In genomic region chr19:45782315-45783001, GRCm38 (mm10) we compare ENCODE assay signal across 8 mouse cellular contexts. TPM values are rescaled to one million over a fixed set of nuclear protein-coding genes. Genes with fewer than 3 reads are reported as not detected.
DNase-seq lines count a peak whose midpoint lies in the region; ATAC-seq and TF ChIP-seq lines count a peak whose summit lies in the region.

No protein-coding gene starts in this region.

- H3K36me3 ChIP-seq in E14TG2a.4 (ENCODE audit: insufficient read depth, low read length), result peaks cover 42% of the 10 kb centered on the region
- no peaks in the 10 kb centered on the region; the same call in 1 of the 2 replicates for H3K36me3 ChIP-seq in forebrain, embryonic 11.5 days (ENCODE audit: control insufficient read depth, insufficient read depth, low read length)
- H3K36me3 ChIP-seq in heart, postnatal 0 days (replicated peaks; ENCODE audit: control insufficient read depth, insufficient read depth, low read length), result peaks cover 25% of the 10 kb centered on the region
- peaks cover 39% of the 10 kb centered on the region for H3K36me3 ChIP-seq in liver, embryonic 14.5 days (replicated peaks; ENCODE audit: control insufficient read depth, insufficient read depth, low read depth)
- peaks cover 22% of the 10 kb centered on the region for H3K36me3 ChIP-seq in neural tube, embryonic 12.5 days
- H3K36me3 ChIP-seq in stomach, postnatal 0 days (ENCODE audit: control insufficient read depth, insufficient read depth, low read length), result peaks cover 13% of the 10 kb centered on the region; the same call in 1 of the 2 replicates

- peak overlapping the region; percentile 90 for H3K9ac ChIP-seq in forebrain, embryonic 11.5 days (ENCODE audit: low read length)
- peak overlapping the region; percentile 96 for H3K9ac ChIP-seq in heart, postnatal 0 days (replicated peaks; ENCODE audit: low read depth, low read length)
- peak overlapping the region; percentile 92 for H3K9ac ChIP-seq in liver, embryonic 14.5 days (replicated peaks)
- peak overlapping the region; percentile 98 for H3K9ac ChIP-seq in neural tube, embryonic 12.5 days
- H3K9ac ChIP-seq in stomach, postnatal 0 days (ENCODE audit: low read length), result peak overlapping the region; percentile 97

- no peaks in the 10 kb centered on the region for H3K27me3 ChIP-seq in E14TG2a.4 (ENCODE audit: insufficient read depth, low read length)
- H3K27me3 ChIP-seq in forebrain, embryonic 11.5 days (ENCODE audit: control insufficient read depth, insufficient read depth, low read length), result no peaks in the 10 kb centered on the region
- H3K27me3 ChIP-seq in heart, postnatal 0 days (ENCODE audit: control insufficient read depth, insufficient read depth, low read length), result no peaks in the 10 kb centered on the region
- no peaks in the 10 kb centered on the region for H3K27me3 ChIP-seq in liver, embryonic 14.5 days (ENCODE audit: control insufficient read depth, insufficient read depth, low read length)
- H3K27me3 ChIP-seq in neural tube, embryonic 12.5 days (replicated peaks), result no peaks in the 10 kb centered on the region
- no peaks in the 10 kb centered on the region for H3K27me3 ChIP-seq in stomach, postnatal 0 days (ENCODE audit: control insufficient read depth, insufficient read depth, low read length)

- peak overlapping the region; percentile 98 for H3K4me3 ChIP-seq in E14TG2a.4 (replicated peaks; ENCODE audit: low read length)
- peak overlapping the region; percentile 89 for H3K4me3 ChIP-seq in forebrain, embryonic 11.5 days (ENCODE audit: low read depth, low read length)
- peak overlapping the region; percentile 89 for H3K4me3 ChIP-seq in heart, postnatal 0 days (ENCODE audit: low read depth, low read length)
- peak overlapping the region; percentile 68 to 77 for H3K4me3 ChIP-seq in liver, embryonic 14.5 days (ENCODE audit: insufficient read depth in 1 of 2, low read depth in 2 of 2, low read length in 2 of 2)
- H3K4me3 ChIP-seq in neural tube, embryonic 12.5 days, result peak overlapping the region; percentile 99
- peak overlapping the region; percentile 100 for H3K4me3 ChIP-seq in stomach, postnatal 0 days (ENCODE audit: low read depth, low read length)

- H3K27ac ChIP-seq in forebrain, embryonic 11.5 days (ENCODE audit: low read depth, low read length), result peak overlapping the region; percentile 97
- H3K27ac ChIP-seq in heart, postnatal 0 days (ENCODE audit: low read depth), result peak overlapping the region; percentile 97
- H3K27ac ChIP-seq in liver, embryonic 14.5 days, result peak overlapping the region; percentile 64
- peak overlapping the region; percentile 96 for H3K27ac ChIP-seq in neural tube, embryonic 12.5 days
- peak overlapping the region; percentile 100 for H3K27ac ChIP-seq in stomach, postnatal 0 days (replicated peaks)

- peak; percentile 57; the same call in 1 of the 2 replicates for ATAC-seq in forebrain, embryonic 11.5 days (replicated peaks; ENCODE audit: low FRiP score)
- ATAC-seq in heart, postnatal 0 days (ENCODE audit: insufficient read depth, low read depth), result peak; percentile 37
- peak; percentile 32 for ATAC-seq in liver, embryonic 14.5 days (ENCODE audit: insufficient read depth)
- ATAC-seq in neural tube, embryonic 12.5 days (ENCODE audit: low FRiP score, low read depth), result peak; percentile 63
- ATAC-seq in stomach, postnatal 0 days (ENCODE audit: low FRiP score, low TSS enrichment), result peak; percentile 62

- H3K4me1 ChIP-seq in E14TG2a.4 (replicated peaks; ENCODE audit: low read depth, low read length), result peaks cover 60% of the 10 kb centered on the region
- H3K4me1 ChIP-seq in forebrain, embryonic 11.5 days (replicated peaks; ENCODE audit: control insufficient read depth, insufficient read depth, low read length), result peaks cover 8% of the 10 kb centered on the region; the same call in 1 of the 2 replicates
- peaks cover 19% of the 10 kb centered on the region; the same call in 1 of the 2 replicates for H3K4me1 ChIP-seq in heart, postnatal 0 days (ENCODE audit: control insufficient read depth, insufficient read depth)
- peaks cover 16 to 20% of the 10 kb centered on the region in 2 experiments for H3K4me1 ChIP-seq in liver, embryonic 14.5 days (replicated peaks; ENCODE audit: control insufficient read depth in 2 of 2, insufficient read depth in 2 of 2, low read length in 1 of 2)
- peaks cover 19% of the 10 kb centered on the region for H3K4me1 ChIP-seq in neural tube, embryonic 12.5 days
- peaks cover 3% of the 10 kb centered on the region; the same call in 1 of the 2 replicates for H3K4me1 ChIP-seq in stomach, postnatal 0 days (replicated peaks; ENCODE audit: control insufficient read depth, insufficient read depth)

- TF ChIP-seq EP300 in heart, postnatal 0 days (IDR thresholded peaks at IDR 0.05; ENCODE audit: low read depth), result no peak
- no peak for TF ChIP-seq EP300 in liver, embryonic 14.5 days (IDR thresholded peaks at IDR 0.05; ENCODE audit: low read depth)
- TF ChIP-seq EP300 in stomach, postnatal 0 days (optimal IDR thresholded peaks at IDR 0.05), result no peak

- no peaks in the 10 kb centered on the region for H3K9me3 ChIP-seq in E14TG2a.4 (ENCODE audit: low read length)
- no peaks in the 10 kb centered on the region for H3K9me3 ChIP-seq in forebrain, embryonic 11.5 days (ENCODE audit: control insufficient read depth, low read length)
- no peaks in the 10 kb centered on the region for H3K9me3 ChIP-seq in heart, postnatal 0 days (replicated peaks; ENCODE audit: control insufficient read depth, low read length)
- no peaks in the 10 kb centered on the region for H3K9me3 ChIP-seq in liver, embryonic 14.5 days (ENCODE audit: control insufficient read depth, low read length)
- H3K9me3 ChIP-seq in neural tube, embryonic 12.5 days, result no peaks in the 10 kb centered on the region
- H3K9me3 ChIP-seq in stomach, postnatal 0 days (ENCODE audit: control insufficient read depth, low read length), result no peaks in the 10 kb centered on the region

- no peak for TF ChIP-seq CTCF in E14TG2a.4 (conservative IDR thresholded peaks at IDR 0.05; ENCODE audit: low read length)
- TF ChIP-seq CTCF in heart, postnatal 0 days (IDR thresholded peaks at IDR 0.05; ENCODE audit: low read depth), result no peak
- no peak; the same call in 1 of the 2 replicates for TF ChIP-seq CTCF in liver, embryonic 14.5 days (IDR thresholded peaks at IDR 0.05; ENCODE audit: low read depth)
- TF ChIP-seq CTCF in stomach, postnatal 0 days (IDR thresholded peaks at IDR 0.05; ENCODE audit: low read depth), result no peak

- H3K4me2 ChIP-seq in forebrain, embryonic 11.5 days (ENCODE audit: low read depth, low read length, severe bottlenecking), result peak overlapping the region; percentile 75
- peak overlapping the region; percentile 76 for H3K4me2 ChIP-seq in heart, postnatal 0 days (ENCODE audit: low read depth, low read length)
- peak overlapping the region; percentile 96 for H3K4me2 ChIP-seq in liver, embryonic 14.5 days (ENCODE audit: low read depth)
- H3K4me2 ChIP-seq in neural tube, embryonic 12.5 days (replicated peaks), result peak overlapping the region; percentile 74
- H3K4me2 ChIP-seq in stomach, postnatal 0 days (replicated peaks; ENCODE audit: low read depth), result peak overlapping the region; percentile 67

- peak; percentile 68 for DNase-seq in c-Kit-positive CD71-negative TER-119-negative erythroid progenitor cells, embryonic 14.5 days (ENCODE audit: low read depth)
- peak; percentile 85 for DNase-seq in forebrain, embryonic 11.5 days (ENCODE audit: low spot score)
- peak; percentile 78 for DNase-seq in heart, postnatal 0 days (ENCODE audit: low spot score)
- DNase-seq in kidney, postnatal 36 days, result peak; percentile 87 to 89
- DNase-seq in liver, embryonic 14.5 days (ENCODE audit: low read depth in 3 of 3, low spot score in 3 of 3), result peak in 2 of 3 experiments; percentile 59 to 66
- peak; percentile 83 for DNase-seq in stomach, postnatal 0 days (ENCODE audit: low spot score)

- WGBS in forebrain, embryonic 11.5 days, result under 1% methylated on average over 34 of the region's 36 CpGs
- WGBS in heart, postnatal 0 days, result under 1% methylated on average over 36 of the region's 36 CpGs
- WGBS in liver, embryonic 14.5 days (ENCODE audit: insufficient replicate concordance), result under 1% methylated on average over 33 of the region's 36 CpGs
- under 1% methylated on average over 36 of the region's 36 CpGs for WGBS in neural tube, embryonic 12.5 days
- WGBS in stomach, postnatal 0 days, result under 1% methylated on average over 27 of the region's 36 CpGs

RNA-seq across cellular contexts. Expression of gene Mgea5, which starts 1.2 kb away (rescaled TPM):
- polyA plus RNA-seq in forebrain, embryonic 11.5 days (2014; fragmentation: Nextera tagmentation; extraction: Ambion mirVana), result 83.4 and 88.9 TPM in 2 replicates
- 75.8 and 84.5 TPM in 2 replicates for total RNA-seq in heart, postnatal 0 days (2014; rRNA removed; ENCODE audit: low replicate concordance)
- polyA plus RNA-seq in heart, postnatal 0 days (2015; fragmentation: Nextera tagmentation; extraction: Ambion mirVana), result 19.9 and 21.1 TPM in 2 replicates
- 17.1 and 25.2 TPM in 2 replicates for polyA plus RNA-seq in liver, embryonic 14.5 days (2012; rRNA removed)
- 15.0 and 16.7 TPM in 2 replicates for polyA plus RNA-seq in liver, embryonic 14.5 days (2014; fragmentation: Nextera tagmentation; extraction: Ambion mirVana)
- 102 and 109 TPM in 2 replicates for polyA plus RNA-seq in neural tube, embryonic 12.5 days (2016; fragmentation: Nextera tagmentation; extraction: Ambion mirVana)
- 16.5 and 19.0 TPM in 2 replicates for polyA plus RNA-seq in stomach, postnatal 0 days (2015; fragmentation: Nextera tagmentation; extraction: Ambion mirVana)

RNA-seq across cellular contexts. Expression of gene Npm3, which starts 33.1 kb away (rescaled TPM):
- polyA plus RNA-seq in forebrain, embryonic 11.5 days (2014; fragmentation: Nextera tagmentation; extraction: Ambion mirVana), result 13.1 and 18.2 TPM in 2 replicates
- 38.2 and 43.3 TPM in 2 replicates for total RNA-seq in heart, postnatal 0 days (2014; rRNA removed; ENCODE audit: low replicate concordance)
- polyA plus RNA-seq in heart, postnatal 0 days (2015; fragmentation: Nextera tagmentation; extraction: Ambion mirVana), result 7.6 TPM in 2 replicates
- polyA plus RNA-seq in liver, embryonic 14.5 days (2012; rRNA removed), result 59.0 and 59.7 TPM in 2 replicates
- 10.6 and 11.4 TPM in 2 replicates for polyA plus RNA-seq in liver, embryonic 14.5 days (2014; fragmentation: Nextera tagmentation; extraction: Ambion mirVana)
- 5.9 and 7.8 TPM in 2 replicates for polyA plus RNA-seq in neural tube, embryonic 12.5 days (2016; fragmentation: Nextera tagmentation; extraction: Ambion mirVana)
- 9.9 and 10.9 TPM in 2 replicates for polyA plus RNA-seq in stomach, postnatal 0 days (2015; fragmentation: Nextera tagmentation; extraction: Ambion mirVana)

RNA-seq across cellular contexts. Expression of gene Kcnip2, which starts 33.4 kb away (rescaled TPM):
- 0.76 and 1.5 TPM in 2 replicates for polyA plus RNA-seq in forebrain, embryonic 11.5 days (2014; fragmentation: Nextera tagmentation; extraction: Ambion mirVana)
- total RNA-seq in heart, postnatal 0 days (2014; rRNA removed; ENCODE audit: low replicate concordance), result 81.7 and 90.6 TPM in 2 replicates
- 41.8 and 44.5 TPM in 2 replicates for polyA plus RNA-seq in heart, postnatal 0 days (2015; fragmentation: Nextera tagmentation; extraction: Ambion mirVana)
- polyA plus RNA-seq in liver, embryonic 14.5 days (2012; rRNA removed), result 1.7 TPM in 2 replicates
- 1.5 and 1.7 TPM in 2 replicates for polyA plus RNA-seq in liver, embryonic 14.5 days (2014; fragmentation: Nextera tagmentation; extraction: Ambion mirVana)
- 4.5 and 4.8 TPM in 2 replicates for polyA plus RNA-seq in neural tube, embryonic 12.5 days (2016; fragmentation: Nextera tagmentation; extraction: Ambion mirVana)
- 2.1 and 2.2 TPM in 2 replicates for polyA plus RNA-seq in stomach, postnatal 0 days (2015; fragmentation: Nextera tagmentation; extraction: Ambion mirVana)

RNA-seq across cellular contexts. Expression of gene Fgf8, which starts 39.7 kb away (rescaled TPM):
- polyA plus RNA-seq in forebrain, embryonic 11.5 days (2014; fragmentation: Nextera tagmentation; extraction: Ambion mirVana), result 18.3 and 22.2 TPM in 2 replicates
- not detected in 2 replicates for total RNA-seq in heart, postnatal 0 days (2014; rRNA removed; ENCODE audit: low replicate concordance)
- polyA plus RNA-seq in heart, postnatal 0 days (2015; fragmentation: Nextera tagmentation; extraction: Ambion mirVana), result not detected in 2 replicates
- polyA plus RNA-seq in liver, embryonic 14.5 days (2012; rRNA removed), result 0.08 TPM in 1 of 2 replicates, not detected in the other
- polyA plus RNA-seq in liver, embryonic 14.5 days (2014; fragmentation: Nextera tagmentation; extraction: Ambion mirVana), result not detected in 2 replicates
- polyA plus RNA-seq in neural tube, embryonic 12.5 days (2016; fragmentation: Nextera tagmentation; extraction: Ambion mirVana), result not detected in 2 replicates
- not detected in 2 replicates for polyA plus RNA-seq in stomach, postnatal 0 days (2015; fragmentation: Nextera tagmentation; extraction: Ambion mirVana)

Comparison
In these comparisons a context has a peak if more than half of its experiments do, and no peak if none do; other contexts are left out.
1. Peak in every context shown above with its lines: DNase-seq, ATAC-seq, H3K4me3 ChIP-seq and H3K27ac ChIP-seq.